Mouse (Mus musculus): ENCODE measurements around the gene Pld1. TPM values are rescaled to one million over a fixed set of nuclear protein-coding genes. Genes with fewer than 3 reads are reported as not detected.
A peak's percentile ranks its signal among the peaks of the same experiment; 100 is the strongest.

The Pld1 gene
- polyA plus RNA-seq, 1 experiment from 2014 or later = 4.0 TPM

- no peak overlapping the region for H3K4me2 ChIP-seq
- 77% methylated on average over 5 of the region's 5 CpGs for WGBS
- H3K27ac ChIP-seq (replicated peaks) = no peak overlapping the region
- H3K4me3 ChIP-seq (replicated peaks) = no peak overlapping the region
- ATAC-seq (ENCODE audit: low FRiP score) = no peak
- no peaks in the 10 kb centered on the region for H3K9me3 ChIP-seq (replicated peaks)
- H3K9ac ChIP-seq (replicated peaks) = no peak overlapping the region
- H3K27me3 ChIP-seq (replicated peaks) = no peaks in the 10 kb centered on the region
- 0 out of 2 replicates have a peak, but pooled peaks cover 3% of the 10 kb centered on the region for H3K4me1 ChIP-seq
- no peaks in the 10 kb centered on the region for H3K36me3 ChIP-seq
Observed at GRCm38 (mm10) chr3:28111516-28111915, 173.0 kb downstream of the Pld1 start.

- Histone ChIP-seq H3K9me3 (replicated peaks) (no peaks in the 10 kb centered on the region), H3K9ac (replicated peaks) (no peak overlapping the region), H3K27ac (replicated peaks) (no peak overlapping the region), H3K27me3 (replicated peaks) (no peaks in the 10 kb centered on the region), H3K36me3 (no peaks in the 10 kb centered on the region), H3K4me1 (no peaks in the 10 kb centered on the region), H3K4me2 (no peak overlapping the region), H3K4me3 (replicated peaks) (no peak overlapping the region)
- WGBS = 95% methylated on average over 2 of the region's 2 CpGs
- no peak for ATAC-seq (ENCODE audit: low FRiP score)
Observed at GRCm38 (mm10) chr3:28113881-28114280, 175.4 kb downstream of the Pld1 start.

DNA sequence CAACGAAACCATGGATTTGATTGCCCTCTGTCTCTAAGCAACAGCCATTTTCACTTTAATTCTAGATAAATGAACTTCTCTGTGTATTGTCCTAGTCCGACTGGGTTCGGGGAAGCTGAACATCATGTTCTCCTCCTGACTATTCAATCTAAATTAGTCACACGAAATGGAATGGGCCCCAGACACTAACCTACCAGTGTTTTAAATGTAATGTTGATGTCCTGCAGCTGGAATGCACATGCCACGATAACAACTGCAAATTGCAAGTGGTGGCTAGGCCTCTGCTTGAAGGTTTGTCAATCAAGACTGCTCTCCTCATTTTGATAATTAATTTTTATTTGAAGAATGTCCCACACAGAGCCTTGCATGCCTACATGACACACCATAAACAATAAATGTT is 203.2 kb downstream of the Pld1 start:
- Histone ChIP-seq H3K27ac (replicated peaks) (no peak overlapping the region), H3K27me3 (replicated peaks) (no peaks in the 10 kb centered on the region), H3K9me3 (replicated peaks) (no peaks in the 10 kb centered on the region), H3K4me3 (replicated peaks) (no peak overlapping the region), H3K36me3 (no peaks in the 10 kb centered on the region), H3K9ac (replicated peaks) (no peak overlapping the region), H3K4me1 (no peaks in the 10 kb centered on the region), H3K4me2 (no peak overlapping the region)
- no peak for ATAC-seq (ENCODE audit: low FRiP score)
- WGBS = 59% methylated on average over 5 of the region's 5 CpGs

- no peak for ATAC-seq (ENCODE audit: low FRiP score)
- H3K9me3 ChIP-seq (replicated peaks) = no peaks in the 10 kb centered on the region
- no peaks in the 10 kb centered on the region for H3K4me1 ChIP-seq
- H3K27me3 ChIP-seq (replicated peaks) = no peaks in the 10 kb centered on the region
- H3K4me3 ChIP-seq (replicated peaks) = no peak overlapping the region
- no peak overlapping the region for H3K27ac ChIP-seq (replicated peaks)
- no peak overlapping the region for H3K9ac ChIP-seq (replicated peaks)
- H3K36me3 ChIP-seq = no peaks in the 10 kb centered on the region
- no peak overlapping the region for H3K4me2 ChIP-seq
- 78% methylated on average over 2 of the region's 2 CpGs for WGBS
Observed at GRCm38 (mm10) chr3:28142121-28142520, 203.6 kb downstream of the Pld1 start.

- H3K4me1 ChIP-seq = no peaks in the 10 kb centered on the region
- H3K9ac ChIP-seq (replicated peaks) = no peak overlapping the region
- H3K36me3 ChIP-seq = no peaks in the 10 kb centered on the region
- no peaks in the 10 kb centered on the region for H3K9me3 ChIP-seq (replicated peaks)
- H3K27me3 ChIP-seq (replicated peaks) = no peaks in the 10 kb centered on the region
- H3K4me2 ChIP-seq = no peak overlapping the region
- H3K4me3 ChIP-seq (replicated peaks) = no peak overlapping the region
- no peak for ATAC-seq (ENCODE audit: low FRiP score)
- H3K27ac ChIP-seq (replicated peaks) = no peak overlapping the region
Observed at GRCm38 (mm10) chr3:28144676-28145075, 206.2 kb downstream of the Pld1 start.

GRCm38 (mm10) chr3:28145461-28145860 is 207.0 kb downstream of the Pld1 start:
- Histone ChIP-seq H3K27ac (replicated peaks) (no peak overlapping the region), H3K36me3 (no peaks in the 10 kb centered on the region), H3K4me1 (no peaks in the 10 kb centered on the region), H3K9ac (replicated peaks) (no peak overlapping the region), H3K27me3 (replicated peaks) (no peaks in the 10 kb centered on the region), H3K4me2 (no peak overlapping the region), H3K4me3 (replicated peaks) (no peak overlapping the region), H3K9me3 (replicated peaks) (no peaks in the 10 kb centered on the region)
- 91% methylated on average over 3 of the region's 3 CpGs for WGBS
- ATAC-seq (ENCODE audit: low FRiP score) = no peak

DNA sequence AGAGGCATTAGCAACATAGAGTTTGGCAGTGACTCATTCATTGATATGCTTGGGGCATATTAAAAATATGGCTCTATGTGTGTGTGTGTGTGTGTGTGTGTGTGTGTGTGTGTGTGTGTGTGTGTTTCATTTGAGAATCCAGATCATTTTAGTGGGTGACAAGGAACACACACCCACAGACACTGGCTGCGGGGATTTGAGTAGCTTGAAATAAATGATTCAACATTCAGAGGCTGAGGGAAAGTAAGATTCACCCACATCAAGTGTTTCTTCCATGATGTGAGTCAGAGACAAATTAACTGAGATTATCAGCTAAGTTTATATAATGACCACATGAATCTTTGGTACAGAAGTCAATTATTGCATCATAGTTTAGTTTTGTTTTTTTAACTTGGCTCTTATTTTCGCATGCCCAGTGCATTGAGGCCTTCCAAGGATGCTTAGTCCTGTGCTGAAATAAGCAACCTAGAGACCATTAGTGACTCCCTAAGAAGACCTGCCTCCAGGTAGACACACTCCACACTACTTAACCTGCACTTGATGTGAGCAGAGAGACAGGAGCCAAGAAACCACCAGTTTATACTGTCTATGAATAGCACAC is 211.3 kb downstream of the Pld1 start:
- Histone ChIP-seq H3K27me3 (replicated peaks) (no peaks in the 10 kb centered on the region), H3K27ac (replicated peaks) (no peak overlapping the region), H3K9ac (replicated peaks) (no peak overlapping the region), H3K4me2 (no peak overlapping the region), H3K4me3 (replicated peaks) (no peak overlapping the region), H3K9me3 (replicated peaks) (no peaks in the 10 kb centered on the region), H3K36me3 (no peaks in the 10 kb centered on the region), H3K4me1 (no peaks in the 10 kb centered on the region)
- 89% methylated on average over 2 of the region's 2 CpGs for WGBS
- ATAC-seq (ENCODE audit: low FRiP score) = no peak

DNA sequence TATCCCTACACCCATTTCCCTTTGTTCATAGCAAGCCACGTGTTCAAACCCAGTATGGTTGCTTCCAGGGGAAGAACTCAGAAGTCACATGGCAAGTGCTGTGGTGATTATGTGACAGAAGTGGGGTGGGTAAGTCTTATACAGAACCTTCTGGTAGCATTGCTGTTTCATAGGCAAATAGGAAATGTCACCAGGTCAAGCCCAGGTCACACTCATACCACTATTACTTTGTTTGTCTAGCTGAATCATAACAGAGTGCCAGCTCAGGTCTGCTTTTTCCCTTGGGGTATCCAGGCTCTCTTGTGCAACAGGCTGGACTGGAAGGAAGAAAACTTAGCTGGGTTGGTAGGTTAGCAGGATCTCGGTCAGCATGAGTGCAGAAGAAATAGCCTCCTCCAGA is 219.5 kb downstream of the Pld1 start:
- no peaks in the 10 kb centered on the region for H3K9me3 ChIP-seq (replicated peaks)
- WGBS = 80% methylated on average over 2 of the region's 2 CpGs
- no peaks in the 10 kb centered on the region for H3K36me3 ChIP-seq
- H3K4me1 ChIP-seq = no peaks in the 10 kb centered on the region
- H3K27ac ChIP-seq (replicated peaks) = no peak overlapping the region
- no peak overlapping the region for H3K4me2 ChIP-seq
- H3K27me3 ChIP-seq (replicated peaks) = no peaks in the 10 kb centered on the region
- ATAC-seq (ENCODE audit: low FRiP score) = no peak
- H3K4me3 ChIP-seq (replicated peaks) = no peak overlapping the region
- H3K9ac ChIP-seq (replicated peaks) = no peak overlapping the region

GRCm38 (mm10) chr3:28158916-28159315 is 220.4 kb downstream of the Pld1 start:
- no peak overlapping the region for H3K27ac ChIP-seq (replicated peaks)
- no peak for ATAC-seq (ENCODE audit: low FRiP score)
- no peak overlapping the region for H3K9ac ChIP-seq (replicated peaks)
- no peak overlapping the region for H3K4me3 ChIP-seq (replicated peaks)
- H3K4me2 ChIP-seq = no peak overlapping the region
- H3K9me3 ChIP-seq (replicated peaks) = no peaks in the 10 kb centered on the region
- no peaks in the 10 kb centered on the region for H3K27me3 ChIP-seq (replicated peaks)
- 87% methylated on average over 3 of the region's 3 CpGs for WGBS
- H3K36me3 ChIP-seq = no peaks in the 10 kb centered on the region
- H3K4me1 ChIP-seq = no peaks in the 10 kb centered on the region

- Histone ChIP-seq H3K4me2 (no peak overlapping the region), H3K36me3 (no peaks in the 10 kb centered on the region), H3K4me1 (no peaks in the 10 kb centered on the region), H3K9ac (replicated peaks) (no peak overlapping the region), H3K27me3 (replicated peaks) (no peaks in the 10 kb centered on the region), H3K9me3 (replicated peaks) (no peaks in the 10 kb centered on the region), H3K27ac (replicated peaks) (no peak overlapping the region), H3K4me3 (replicated peaks) (no peak overlapping the region)
- no peak for ATAC-seq (ENCODE audit: low FRiP score)
- 97% methylated on average over 4 of the region's 4 CpGs for WGBS
Observed at GRCm38 (mm10) chr3:28162346-28162745, 223.9 kb downstream of the Pld1 start.

GRCm38 (mm10) chr3:28164678-28165077 is 226.2 kb downstream of the Pld1 start:
- no peak overlapping the region for H3K4me2 ChIP-seq

GRCm38 (mm10) chr3:28165598-28165997 is 227.1 kb downstream of the Pld1 start:
- WGBS = 0% methylated on average over 1 of the region's 1 CpGs

More at GRCm38 (mm10) chr3:28164678-28165077, 226.2 kb downstream of the Pld1 start:
- Histone ChIP-seq H3K9me3 (replicated peaks) (no peaks in the 10 kb centered on the region), H3K9ac (replicated peaks) (no peak overlapping the region), H3K36me3 (no peaks in the 10 kb centered on the region), H3K4me3 (replicated peaks) (no peak overlapping the region), H3K27ac (replicated peaks) (no peak overlapping the region), H3K27me3 (replicated peaks) (no peaks in the 10 kb centered on the region), H3K4me1 (no peaks in the 10 kb centered on the region)
- WGBS = 76% methylated on average over 1 of the region's 1 CpGs
- no peak for ATAC-seq (ENCODE audit: low FRiP score)

More at GRCm38 (mm10) chr3:28165598-28165997, 227.1 kb downstream of the Pld1 start:
- Histone ChIP-seq H3K27ac (replicated peaks) (no peak overlapping the region), H3K9me3 (replicated peaks) (no peaks in the 10 kb centered on the region), H3K4me3 (replicated peaks) (no peak overlapping the region), H3K4me1 (peaks cover 2% of the 10 kb centered on the region; the same call in 1 of the 2 replicates), H3K36me3 (no peaks in the 10 kb centered on the region), H3K27me3 (replicated peaks) (no peaks in the 10 kb centered on the region), H3K4me2 (no peak overlapping the region), H3K9ac (replicated peaks) (no peak overlapping the region)
- ATAC-seq (ENCODE audit: low FRiP score) = peak; percentile 75

Data from neural tube, embryonic 15.5 days (tissue).